Comparison of ENCODE assay signal across 17 mouse cellular contexts in the genomic region with DNA sequence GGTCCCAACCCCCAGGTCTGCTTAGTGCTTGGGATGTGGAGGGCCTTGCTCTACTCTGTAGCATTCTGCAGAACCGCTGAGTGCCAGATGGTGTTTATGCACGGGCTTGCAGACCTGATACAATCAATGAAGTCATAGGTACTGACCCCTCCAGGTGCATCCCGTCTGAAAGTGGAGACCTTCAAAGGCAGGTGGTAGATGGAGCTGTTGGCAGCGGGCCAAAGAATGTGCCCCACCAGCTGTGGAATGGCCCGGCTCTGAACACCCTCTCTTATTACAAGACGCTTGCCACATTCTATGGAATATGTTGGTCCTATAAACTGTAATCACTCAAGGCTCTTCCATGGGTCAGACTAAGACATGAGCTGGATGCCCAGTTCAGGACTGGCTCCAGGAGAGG.
DNase-seq lines count a peak whose midpoint lies in the region; ATAC-seq and TF ChIP-seq lines count a peak whose summit lies in the region.
"Had no signal": no experiment of that assay in that cellular context is flagged by ENCODE, and none has a peak within 500 bp of the region (broad histone marks: within the 10 kb centered on the region; RNA-seq: fewer than 3 reads in every experiment).

No protein-coding gene starts in this region.

- 25% methylated on average over 6 of the region's 6 CpGs for WGBS in kidney, postnatal 0 days
- 62% methylated on average over 6 of the region's 6 CpGs for WGBS in embryonic facial prominence, embryonic 10.5 days
- WGBS in limb, embryonic 11.5 days: 40% methylated on average over 6 of the region's 6 CpGs

- TF ChIP-seq EP300 in CH12.LX (IDR thresholded peaks at IDR 0.05; ENCODE audit: low read length): no peak

- H3K36me3 ChIP-seq in kidney, postnatal 0 days (ENCODE audit: insufficient read depth, low read length): no peaks in the 10 kb centered on the region
- H3K36me3 ChIP-seq in CH12.LX (replicated peaks in 1 of 2; ENCODE audit: control insufficient read depth in 1 of 2, insufficient read depth in 1 of 2, low read length in 1 of 2): no peaks in the 10 kb centered on the region
- H3K36me3 ChIP-seq in embryonic facial prominence, embryonic 10.5 days (replicated peaks): no peaks in the 10 kb centered on the region
- no peaks in the 10 kb centered on the region for H3K36me3 ChIP-seq in limb, embryonic 11.5 days (ENCODE audit: control insufficient read depth, insufficient read depth, low read length)
- H3K36me3 ChIP-seq: midbrain, embryonic 12.5 days had no signal

- dilution Hi-C loops in CH12.LX (cut with MboI; ENCODE audit: extremely low pct_ligation_motif_present, extremely low pct_unique_long_range_greater_than_20kb, low sequenced_read_pairs): no loop called here

- TF ChIP-seq RAD21 in CH12.LX (IDR thresholded peaks at IDR 0.05; ENCODE audit: low read depth, low read length): no peak

- H3K4me2 ChIP-seq in kidney, postnatal 0 days (ENCODE audit: low read length): no peak overlapping the region
- no peak overlapping the region for H3K4me2 ChIP-seq in CH12.LX (ENCODE audit: insufficient read depth, low read depth, poor library complexity, severe bottlenecking)
- no peak overlapping the region for H3K4me2 ChIP-seq in limb, embryonic 11.5 days (ENCODE audit: low read depth, severe bottlenecking)
- H3K4me2 ChIP-seq: forebrain, embryonic 13.5 days; midbrain, embryonic 12.5 days had no signal

- no peaks in the 10 kb centered on the region for H3K4me1 ChIP-seq in kidney, postnatal 0 days (replicated peaks; ENCODE audit: insufficient read depth, low read length)
- no peaks in the 10 kb centered on the region for H3K4me1 ChIP-seq in CH12.LX (ENCODE audit: control insufficient read depth in 1 of 2, insufficient read depth in 2 of 2)
- H3K4me1 ChIP-seq in embryonic facial prominence, embryonic 10.5 days: peaks cover 20% of the 10 kb centered on the region
- H3K4me1 ChIP-seq in limb, embryonic 11.5 days (ENCODE audit: control insufficient read depth, insufficient read depth, low read length): peaks cover 7% of the 10 kb centered on the region; the same call in 1 of the 2 replicates
- H3K4me1 ChIP-seq: forebrain, embryonic 13.5 days; midbrain, embryonic 12.5 days had no signal

- H3K9me3 ChIP-seq in kidney, postnatal 0 days (replicated peaks; ENCODE audit: low read length): no peaks in the 10 kb centered on the region
- H3K9me3 ChIP-seq in CH12.LX (replicated peaks; ENCODE audit: low read length): no peaks in the 10 kb centered on the region
- no peaks in the 10 kb centered on the region for H3K9me3 ChIP-seq in embryonic facial prominence, embryonic 10.5 days
- no peaks in the 10 kb centered on the region for H3K9me3 ChIP-seq in limb, embryonic 11.5 days (ENCODE audit: control insufficient read depth, low read length)
- H3K9me3 ChIP-seq: forebrain, embryonic 13.5 days; midbrain, embryonic 12.5 days had no signal

- intact Hi-C loops in gastrocnemius, adult 2 months (cut with DNase I): no loop called here

- no peaks in the 10 kb centered on the region; the same call in 1 of the 2 replicates for H3K27me3 ChIP-seq in kidney, postnatal 0 days (ENCODE audit: insufficient read depth, low read length)
- no peaks in the 10 kb centered on the region for H3K27me3 ChIP-seq in CH12.LX (replicated peaks)
- H3K27me3 ChIP-seq in embryonic facial prominence, embryonic 10.5 days (replicated peaks; ENCODE audit: low read depth, poor library complexity, severe bottlenecking): no peaks in the 10 kb centered on the region
- H3K27me3 ChIP-seq in limb, embryonic 11.5 days (ENCODE audit: control insufficient read depth, insufficient read depth, low read length): no peaks in the 10 kb centered on the region
- H3K27me3 ChIP-seq: forebrain, embryonic 13.5 days; midbrain, embryonic 12.5 days had no signal

- no peaks in the 10 kb centered on the region; the same call in 1 of the 2 replicates for H3K79me2 ChIP-seq in CH12.LX (replicated peaks; ENCODE audit: control insufficient read depth, extremely low read depth, insufficient read depth, poor library complexity, severe bottlenecking)

- H3K27ac ChIP-seq in kidney, postnatal 0 days: no peak overlapping the region
- H3K27ac ChIP-seq in CH12.LX (ENCODE audit: insufficient read depth, low read depth): no peak overlapping the region
- H3K27ac ChIP-seq in embryonic facial prominence, embryonic 10.5 days (replicated peaks): no peak overlapping the region
- H3K27ac ChIP-seq in limb, embryonic 11.5 days (replicated peaks; ENCODE audit: low read depth, low read length): no peak overlapping the region
- no peak overlapping the region for H3K27ac ChIP-seq in gastrocnemius, adult 2 months
- H3K27ac ChIP-seq: forebrain, embryonic 13.5 days; heart, adult 2 months; midbrain, embryonic 12.5 days had no signal

- 0 out of 2 replicates have a peak, but pooled peaks have one; percentile 50 for ATAC-seq in kidney, postnatal 0 days (replicated peaks; ENCODE audit: low FRiP score, low read depth)
- peak; percentile 92 for ATAC-seq in limb, embryonic 11.5 days (ENCODE audit: insufficient number of reproducible peaks, low FRiP score, low TSS enrichment, low read depth)
- ATAC-seq: forebrain, embryonic 13.5 days had no signal

- H3K4me3 ChIP-seq in kidney, postnatal 0 days (replicated peaks; ENCODE audit: low read depth, low read length): no peak overlapping the region
- no peak overlapping the region for H3K4me3 ChIP-seq in CH12.LX (replicated peaks in 1 of 3; ENCODE audit: low read depth in 2 of 3, low read length in 2 of 3, poor library complexity in 1 of 3)
- H3K4me3 ChIP-seq in embryonic facial prominence, embryonic 10.5 days: no peak overlapping the region
- H3K4me3 ChIP-seq in limb, embryonic 11.5 days (ENCODE audit: low read depth, low read length): no peak overlapping the region
- no peak overlapping the region for H3K4me3 ChIP-seq in gastrocnemius, adult 2 months
- H3K4me3 ChIP-seq: forebrain, embryonic 13.5 days; heart, adult 2 months; midbrain, embryonic 12.5 days had no signal

- TF ChIP-seq CTCF in kidney, postnatal 0 days (IDR thresholded peaks at IDR 0.05; ENCODE audit: low read depth): no peak
- no peak for TF ChIP-seq CTCF in CH12.LX (conservative IDR thresholded peaks at IDR 0.05 in 1 of 2, IDR thresholded peaks at IDR 0.05 in 1 of 2; ENCODE audit: low read depth in 2 of 2, low read length in 2 of 2)
- TF ChIP-seq CTCF in gastrocnemius, adult 2 months (IDR thresholded peaks at IDR 0.05): no peak

- no peak overlapping the region for H3K9ac ChIP-seq in kidney, postnatal 0 days (ENCODE audit: low read depth, low read length)
- no peak overlapping the region for H3K9ac ChIP-seq in CH12.LX (ENCODE audit: insufficient read depth, low read depth)
- H3K9ac ChIP-seq in limb, embryonic 11.5 days (ENCODE audit: low read length): no peak overlapping the region
- H3K9ac ChIP-seq: forebrain, embryonic 13.5 days; midbrain, embryonic 12.5 days had no signal

- TF ChIP-seq POLR2A in CH12.LX (IDR thresholded peaks at IDR 0.05; ENCODE audit: low read depth, low read length): no peak

- in situ Hi-C loops in CH12.LX (cut with MboI; ENCODE audit: low pct_ligation_motif_present, low pct_unique_long_range_greater_than_20kb, low sequenced_read_pairs): loop anchor here (25.0 kb wide), 1 partner anchor 223 kb away; the partner anchor contains the start of gene Smoc2

- DNase-seq in kidney, postnatal 0 days (ENCODE audit: low spot score): peak; percentile 16
- DNase-seq in kidney, adult 8-10 months: no peak
- DNase-seq in CH12.LX (ENCODE audit: extremely low read depth): no peak
- DNase-seq in embryonic facial prominence, embryonic 10.5 days (ENCODE audit: low spot score): peak; percentile 70
- DNase-seq in limb, embryonic 11.5 days (ENCODE audit: low spot score): peak; percentile 83
- no peak for DNase-seq in gastrocnemius, adult 2 months
- DNase-seq in left cerebral cortex, adult 9 months (ENCODE audit: low spot score in 2 of 2): no peak
- DNase-seq: adrenal gland, adult 2 months; cerebellum, adult 8-10 months; heart, adult 2 months; heart, postnatal 10 days; kidney, adult 2 months; left cerebral cortex, postnatal 4 days; lung, postnatal 10 days; right cerebral cortex, postnatal 14 days had no signal

TF ChIP-seq in CH12.LX, 34 proteins besides CTCF, POLR2A, EP300 and RAD21:
- 0 out of 2 replicates have a peak, but pooled peaks have one; percentile 13 for TF ChIP-seq TCF12 (IDR thresholded peaks at IDR 0.05; ENCODE audit: low read depth, low read length)
- no peak for TF ChIP-seq ZNF384 (IDR thresholded peaks at IDR 0.05; ENCODE audit: low read depth, low read length)

Comparison
In these comparisons a context has a peak if more than half of its experiments do, and no peak if none do; other contexts are left out.
1. DNase-seq: peak in kidney, postnatal 0 days (single experiment), embryonic facial prominence, embryonic 10.5 days (single experiment) and limb, embryonic 11.5 days (single experiment); none in kidney, adult 8-10 months (0 of 2), CH12.LX (single experiment), gastrocnemius, adult 2 months (single experiment) and left cerebral cortex, adult 9 months (0 of 2).